Mouse (Mus musculus) liver, embryonic 11.5 days (tissue): ENCODE data around the gene Mettl17. TPM values are rescaled to one million over a fixed set of nuclear protein-coding genes. Genes with fewer than 3 reads are reported as not detected.

Experiments used
- ATAC-seq: fragments of 200-750 bp; cut with Nextera tagmentation; replicated peaks from 2 replicates; pipeline ENCODE4 v1.8.0; 2017; ENCODE audit warnings: moderate number of reproducible peaks, mild to moderate bottlenecking, moderate TSS enrichment, moderate library complexity; ENCODE audit not compliant: low FRiP score
- DNase-seq: peaks from one replicate; pipeline ENCODE4 v3.0.0-alpha.2; 2017; ENCODE audit warnings: low spot score
- H3K27ac ChIP-seq: fragments of 300-500 bp; sonication (generic); 2 replicates; pipeline ENCODE4 v1.5.1; 2014; ENCODE audit warnings: mild to moderate bottlenecking, low read depth, low read length, control low read depth
- H3K27me3 ChIP-seq: fragments of 300-500 bp; sonication (generic); replicated peaks from 2 replicates; pipeline ENCODE4 v1.6.1; 2014; ENCODE audit warnings: low read length, mixed read lengths; ENCODE audit not compliant: control insufficient read depth, insufficient read depth
- H3K36me3 ChIP-seq: fragments of 300-500 bp; sonication (generic); 2 replicates; pipeline ENCODE4 v1.6.1; 2014; ENCODE audit warnings: mild to moderate bottlenecking, low read length, moderate library complexity, mixed read lengths; ENCODE audit not compliant: control insufficient read depth, insufficient read depth
- H3K4me1 ChIP-seq: fragments of 300-500 bp; sonication (generic); replicated peaks from 2 replicates; pipeline ENCODE4 v1.6.1; 2014; ENCODE audit warnings: low read length, mixed read lengths; ENCODE audit not compliant: control insufficient read depth, insufficient read depth
- H3K4me2 ChIP-seq: fragments of 300-500 bp; sonication (generic); 2 replicates; pipeline ENCODE4 v1.6.1; 2014; ENCODE audit warnings: mild to moderate bottlenecking, control low read depth, moderate library complexity
- H3K4me3 ChIP-seq: fragments of 300-500 bp; sonication (generic); 2 replicates; pipeline ENCODE4 v1.5.1; 2014; ENCODE audit warnings: low read depth, low read length, control low read depth
- H3K9ac ChIP-seq: fragments of 300-500 bp; sonication (generic); 2 replicates; pipeline ENCODE4 v1.6.1; 2014; ENCODE audit warnings: low read depth, low read length, control low read depth
- H3K9me3 ChIP-seq: fragments of 300-500 bp; sonication (generic); 2 replicates; pipeline ENCODE4 v1.6.1; 2016; ENCODE audit warnings: low read length, inconsistent platforms, mixed read lengths; ENCODE audit not compliant: control insufficient read depth
- WGBS: fragments of 180-500 bp; shearing (Covaris S2); extraction: QIAGEN DNeasy Blood & Tissue Kit; methylation state at CpG from one replicate; pipeline ENCODE4 v1.1.7; 2014; 5-methylcytosine and 5-hydroxymethylcytosine counted together
- polyA plus RNA-seq: library from polyadenylated mRNA; unstranded; fragments of >200 nt; fragmentation: Nextera tagmentation; extraction: Ambion mirVana; gene quantifications from 2 replicates; pipeline ENCODE4 v1.2.1, GENCODE M21; 2014

Gene Mettl17
- polyA plus RNA-seq, 1 experiment from 2014 or later: 32.5 TPM

DNA sequence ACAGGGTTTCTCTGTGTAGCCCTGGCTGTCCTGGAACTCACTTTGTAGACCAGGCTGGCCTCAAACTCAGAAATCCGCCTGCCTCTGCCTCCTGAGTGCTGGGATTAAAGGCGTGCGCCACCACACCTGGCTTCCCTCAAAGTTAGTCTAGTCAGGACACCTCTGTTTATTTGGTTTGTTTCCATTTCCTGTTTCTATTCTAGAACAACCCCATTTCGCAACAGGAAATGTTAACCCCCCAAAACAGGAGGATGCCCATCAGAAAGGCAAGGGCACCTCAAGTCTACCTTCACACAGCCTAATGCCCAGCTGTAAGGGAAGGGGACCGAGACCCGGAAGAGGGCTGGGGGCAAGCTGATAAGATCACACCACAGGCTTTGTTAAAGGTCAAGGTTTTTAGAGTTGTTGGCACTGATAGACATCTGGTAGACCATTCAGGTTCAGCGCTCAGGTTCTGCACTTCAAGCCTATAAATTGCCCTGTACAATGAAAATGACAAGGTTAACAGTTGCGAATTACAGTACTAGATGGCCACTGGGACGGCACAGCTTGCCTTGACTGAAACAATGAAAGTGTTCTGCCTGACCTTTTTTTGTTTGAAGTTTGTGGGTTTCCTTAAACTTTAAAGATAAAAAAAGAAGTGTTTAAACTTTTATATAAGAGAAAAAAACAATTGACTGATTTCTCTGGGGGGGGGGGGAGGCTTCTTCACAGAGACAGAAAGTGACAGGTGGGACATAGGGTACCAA is 7.7 kb downstream of the Mettl17 start, which contains the start of gene Slc39a2:
Gene Slc39a2, plus strand, starts transcription at position 699 of the 749 bp plus-strand sequence.
- DNase-seq: no peak

DNA sequence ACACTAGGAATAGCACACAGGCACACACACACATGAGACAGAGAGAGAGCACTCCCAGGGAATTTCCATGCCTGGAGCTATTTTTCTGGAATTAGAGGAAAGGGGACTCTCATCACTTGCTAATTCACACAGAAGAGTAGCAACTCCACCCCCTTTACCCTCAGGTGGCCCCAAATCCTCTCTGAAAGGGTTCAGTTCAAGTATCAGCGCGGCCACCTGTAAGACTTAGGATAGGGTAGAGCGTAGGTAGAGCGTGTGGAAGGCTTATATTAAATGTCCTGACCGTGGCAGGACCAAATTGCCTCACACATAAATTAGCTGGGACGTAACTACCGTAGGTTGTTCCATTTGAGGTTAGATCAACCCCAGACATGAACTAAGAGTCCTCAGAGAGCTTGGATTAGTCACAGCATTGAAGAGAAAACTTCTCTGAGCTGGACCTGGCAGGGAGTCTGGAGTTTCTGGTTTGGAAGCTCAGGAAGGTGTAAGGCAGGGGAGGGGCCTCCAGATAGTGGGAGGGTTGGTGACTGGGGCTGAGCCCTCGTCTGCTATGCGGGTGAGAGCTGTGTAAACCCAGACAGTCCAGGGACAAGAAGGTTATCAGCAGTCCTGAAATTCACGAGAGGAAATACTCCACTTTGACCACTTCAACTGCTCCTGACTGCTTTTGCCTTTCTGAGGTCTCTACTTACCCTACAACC is 8.6 kb downstream of the Mettl17 start:
- no peak overlapping the region for H3K4me3 ChIP-seq
- H3K4me1 ChIP-seq: peaks cover 10% of the 10 kb centered on the region
- H3K27me3 ChIP-seq: no peaks in the 10 kb centered on the region
- no peak overlapping the region for H3K9ac ChIP-seq
- H3K27ac ChIP-seq: no peak overlapping the region
- DNase-seq: no peak
- H3K36me3 ChIP-seq: peaks cover 20% of the 10 kb centered on the region
- H3K4me2 ChIP-seq: no peak overlapping the region
- H3K9me3 ChIP-seq: no peaks in the 10 kb centered on the region
- 32% methylated on average over 10 of the region's 10 CpGs for WGBS
- peak; percentile 47 for ATAC-seq

More for the DNA sequence above, 7.7 kb downstream of the Mettl17 start, which contains the start of gene Slc39a2:
- no peak within 1 kb of the TSS for H3K4me3 ChIP-seq
- no peaks in the 10 kb centered on the region for H3K9me3 ChIP-seq
- WGBS: 87% methylated on average over 8 of the region's 9 CpGs
- no peak within 1 kb of the TSS for H3K9ac ChIP-seq
- ATAC-seq: no peak
- H3K27me3 ChIP-seq: no peaks in the 10 kb centered on the region
- H3K4me2 ChIP-seq: no peak within 1 kb of the TSS
- peaks cover 10% of the 10 kb centered on the region for H3K4me1 ChIP-seq
- peaks cover 21% of the 10 kb centered on the region for H3K36me3 ChIP-seq
- H3K27ac ChIP-seq: no peak within 1 kb of the TSS

DNA sequence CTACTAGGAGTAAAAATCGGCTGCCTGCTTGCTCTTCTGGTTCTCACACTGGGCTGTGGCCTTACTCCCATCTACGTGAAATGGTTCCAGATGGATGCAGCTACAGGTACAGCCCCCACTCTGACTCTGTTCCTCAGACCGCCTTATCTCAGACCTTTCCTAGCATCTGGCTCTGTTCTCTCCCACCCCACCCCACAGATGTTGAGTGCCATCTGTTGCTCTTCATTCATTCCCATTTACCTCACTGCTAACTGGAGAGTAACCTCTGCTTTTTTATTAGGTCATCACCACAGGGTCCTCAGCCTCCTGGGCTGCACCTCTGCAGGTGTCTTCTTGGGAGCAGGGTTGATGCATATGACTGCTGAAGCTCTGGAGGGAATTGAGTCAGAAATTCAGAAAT is 9.2 kb downstream of the Mettl17 start:
- H3K9ac ChIP-seq: peak overlapping the region; percentile 23; the same call in 1 of the 2 replicates
- WGBS: 51% methylated on average over 3 of the region's 3 CpGs
- no peak for DNase-seq

DNA sequence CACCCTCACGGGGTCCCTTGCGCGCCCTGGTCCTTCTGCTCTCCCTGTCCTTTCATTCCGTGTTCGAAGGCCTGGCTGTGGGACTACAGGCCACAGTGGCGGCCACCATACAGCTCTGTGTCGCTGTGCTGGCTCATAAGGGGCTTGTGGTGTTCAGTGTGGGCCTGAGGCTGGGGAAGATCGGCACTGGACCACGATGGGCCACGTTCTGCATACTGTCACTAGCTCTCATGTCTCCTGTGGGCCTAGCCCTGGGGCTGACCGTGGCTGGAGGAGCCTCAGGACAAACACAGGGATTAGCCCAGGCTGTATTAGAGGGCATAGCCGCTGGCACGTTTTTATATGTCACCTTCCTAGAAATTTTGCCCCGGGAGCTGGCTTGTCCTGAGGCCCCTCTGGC is 10.4 kb downstream of the Mettl17 start:
- no peak overlapping the region for H3K9ac ChIP-seq
- DNase-seq: no peak
- H3K4me2 ChIP-seq: no peak overlapping the region
- H3K4me3 ChIP-seq: no peak overlapping the region
- 80% methylated on average over 14 of the region's 14 CpGs for WGBS
- no peaks in the 10 kb centered on the region for H3K9me3 ChIP-seq
- H3K36me3 ChIP-seq: peaks cover 17% of the 10 kb centered on the region
- ATAC-seq: no peak
- no peaks in the 10 kb centered on the region for H3K27me3 ChIP-seq
- peaks cover 10% of the 10 kb centered on the region for H3K4me1 ChIP-seq
- no peak overlapping the region for H3K27ac ChIP-seq

More for the DNA sequence above, 9.2 kb downstream of the Mettl17 start:
- Histone ChIP-seq H3K9me3 (no peaks in the 10 kb centered on the region), H3K4me3 (no peak overlapping the region), H3K4me2 (peak overlapping the region; percentile 19), H3K27ac (no peak overlapping the region), H3K36me3 (peaks cover 17% of the 10 kb centered on the region), H3K4me1 (peaks cover 10% of the 10 kb centered on the region), H3K27me3 (no peaks in the 10 kb centered on the region)
- peak; percentile 64; the same call in 1 of the 2 replicates for ATAC-seq

DNA sequence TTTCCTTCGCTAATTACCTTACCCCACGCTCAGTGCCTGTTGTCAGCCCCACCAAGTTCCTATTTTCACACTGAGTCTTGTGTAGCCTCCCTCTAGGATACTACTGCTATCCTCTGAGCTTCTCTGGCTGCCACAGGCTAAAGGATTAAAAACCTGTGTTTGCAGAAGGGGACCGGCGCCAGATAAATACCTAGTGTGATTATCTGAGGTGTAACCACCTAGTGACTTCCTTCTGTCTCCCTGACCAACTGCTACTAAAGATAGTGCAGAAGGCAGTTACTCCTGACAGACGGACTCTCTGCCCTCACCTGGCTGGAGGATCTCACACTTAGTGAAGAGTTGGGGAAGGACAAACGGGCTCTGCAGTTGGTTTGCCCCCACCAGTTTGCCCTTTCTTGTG is 11.4 kb downstream of the Mettl17 start:
- DNase-seq (no peak), ATAC-seq (no peak; the same call in 1 of the 2 replicates)
- H3K9me3 ChIP-seq: no peaks in the 10 kb centered on the region
- no peak overlapping the region for H3K4me2 ChIP-seq
- no peaks in the 10 kb centered on the region for H3K27me3 ChIP-seq
- peaks cover 10% of the 10 kb centered on the region for H3K4me1 ChIP-seq
- H3K27ac ChIP-seq: no peak overlapping the region
- H3K4me3 ChIP-seq: no peak overlapping the region
- peaks cover 9% of the 10 kb centered on the region for H3K36me3 ChIP-seq
- WGBS: 55% methylated on average over 6 of the region's 6 CpGs
- no peak overlapping the region for H3K9ac ChIP-seq

DNA sequence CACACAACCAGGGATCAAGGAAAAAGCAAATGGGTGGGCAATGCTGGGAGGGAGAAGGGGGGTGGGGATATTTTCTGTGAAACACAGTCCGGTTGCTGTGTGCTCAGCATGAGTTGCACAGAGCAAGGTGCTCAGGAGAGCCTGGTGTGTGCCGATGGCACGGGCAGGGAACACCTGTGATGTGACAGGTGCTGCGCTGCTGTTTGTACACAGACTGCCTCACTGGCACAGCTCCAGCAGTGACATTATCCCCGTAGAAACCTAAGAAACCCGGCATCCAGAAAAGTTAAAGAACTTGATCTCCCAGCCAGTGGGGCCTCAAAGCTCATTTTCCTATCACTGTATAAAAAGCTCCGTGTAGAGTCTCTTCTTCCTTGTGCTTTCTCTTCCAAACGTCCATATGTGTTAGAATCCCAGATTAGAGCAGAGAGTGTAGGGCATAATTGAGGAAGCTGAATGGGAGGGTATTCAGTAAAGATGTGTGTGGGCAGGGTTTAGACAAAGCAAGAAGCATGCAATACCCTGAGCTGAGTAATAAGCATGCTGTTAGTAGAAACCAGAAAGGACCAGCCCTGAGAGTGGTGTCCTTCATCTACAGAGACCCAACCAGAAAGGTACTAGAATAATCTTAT is 12.0 kb downstream of the Mettl17 start:
- no peak overlapping the region for H3K4me2 ChIP-seq
- no peak overlapping the region for H3K4me3 ChIP-seq
- H3K9me3 ChIP-seq: no peaks in the 10 kb centered on the region
- no peak overlapping the region for H3K9ac ChIP-seq
- H3K36me3 ChIP-seq: peaks cover 2% of the 10 kb centered on the region; the same call in 1 of the 2 replicates
- H3K27me3 ChIP-seq: no peaks in the 10 kb centered on the region
- DNase-seq (no peak), ATAC-seq (no peak)
- H3K4me1 ChIP-seq: peaks cover 10% of the 10 kb centered on the region
- H3K27ac ChIP-seq: no peak overlapping the region
- WGBS: 74% methylated on average over 8 of the region's 8 CpGs

DNA sequence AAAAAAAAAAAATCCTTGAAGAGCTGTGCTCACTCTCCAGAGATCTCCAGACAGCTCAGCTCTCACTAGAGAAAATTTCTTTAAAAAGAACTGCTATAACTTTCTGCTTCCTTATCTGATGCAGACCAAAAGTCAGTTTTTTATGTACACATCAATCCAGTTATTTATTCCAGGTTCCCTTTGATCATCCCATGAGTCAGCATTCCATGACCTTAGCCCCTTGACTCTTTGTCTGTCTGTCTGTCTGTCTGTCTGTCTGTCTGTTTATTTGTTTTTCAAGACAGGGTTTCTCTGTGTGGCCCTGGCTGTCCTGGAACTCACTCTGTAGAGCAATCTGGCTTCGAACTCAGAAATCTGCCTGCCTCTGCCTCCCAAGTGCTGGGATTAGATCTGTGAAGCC is 14.7 kb downstream of the Mettl17 start:
- Histone ChIP-seq H3K9ac (no peak overlapping the region), H3K9me3 (no peaks in the 10 kb centered on the region), H3K27ac (no peak overlapping the region), H3K36me3 (no peaks in the 10 kb centered on the region), H3K4me3 (no peak overlapping the region), H3K4me1 (no peaks in the 10 kb centered on the region; the same call in 1 of the 2 replicates), H3K27me3 (no peaks in the 10 kb centered on the region), H3K4me2 (no peak overlapping the region)
- WGBS: 83% methylated on average over 1 of the region's 1 CpGs
- DNase-seq (no peak), ATAC-seq (no peak)

DNA sequence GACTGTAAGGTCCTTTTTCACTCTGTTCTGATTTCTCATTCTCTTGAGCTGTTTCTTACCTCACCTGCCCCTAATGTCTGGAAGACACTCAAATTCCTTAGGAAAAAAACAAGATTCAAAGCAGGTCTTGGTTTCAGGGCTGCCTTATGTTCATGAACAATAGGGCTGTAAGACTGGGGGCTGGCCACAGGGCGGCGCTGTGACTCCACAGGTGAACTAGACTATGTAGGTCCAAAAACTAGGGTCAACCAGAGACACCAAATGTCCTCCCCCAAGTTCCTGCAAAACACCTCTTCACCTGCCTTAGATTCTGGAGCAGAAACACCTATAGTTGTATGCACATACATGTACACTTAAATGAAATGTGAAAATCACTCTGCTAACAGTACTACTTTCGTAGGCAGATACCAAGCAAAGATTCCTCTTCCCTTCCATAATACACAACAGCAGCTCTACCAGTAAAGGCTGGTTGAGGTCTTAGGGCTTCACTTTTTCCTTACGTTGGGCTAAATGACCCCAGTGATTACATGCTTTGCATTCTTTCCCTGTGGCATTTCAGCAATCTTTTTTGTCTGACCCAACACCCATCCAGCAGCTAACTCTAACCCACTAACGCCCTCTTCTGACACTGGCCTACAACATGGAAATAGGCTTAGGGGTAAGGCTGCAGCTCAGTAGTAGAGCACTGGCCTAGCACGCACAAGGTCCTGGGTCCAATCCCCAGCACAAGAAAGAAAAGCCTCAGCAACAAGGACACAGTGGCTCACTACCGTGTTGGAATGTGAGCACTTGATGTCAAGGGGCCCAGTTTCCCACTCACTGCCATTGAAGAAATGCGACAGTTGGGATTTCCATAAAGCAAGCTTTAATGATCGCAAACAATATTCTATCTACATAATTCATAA is 18.4 kb downstream of the Mettl17 start:
- H3K27me3 ChIP-seq: no peaks in the 10 kb centered on the region
- WGBS: 63% methylated on average over 9 of the region's 9 CpGs
- H3K9ac ChIP-seq: no peak overlapping the region
- no peak overlapping the region for H3K4me2 ChIP-seq
- peaks cover 20% of the 10 kb centered on the region for H3K4me1 ChIP-seq
- DNase-seq (peak; percentile 72), ATAC-seq (peak; percentile 56)
- H3K9me3 ChIP-seq: no peaks in the 10 kb centered on the region
- no peak overlapping the region for H3K4me3 ChIP-seq
- H3K27ac ChIP-seq: no peak overlapping the region
- no peaks in the 10 kb centered on the region for H3K36me3 ChIP-seq
